Mouse (Mus musculus): ENCODE measurements around the gene Ppp1r9a. TPM values are rescaled to one million over a fixed set of nuclear protein-coding genes. Genes with fewer than 3 reads are reported as not detected.
"Not testable (repeated sequence)": the region's sequence is repeated elsewhere in the genome, so short reads cannot be mapped to it uniquely, and the experiment has no call there.

Gene Ppp1r9a
- polyA plus RNA-seq, 1 experiment from 2014 or later, result 17.8 TPM

DNA sequence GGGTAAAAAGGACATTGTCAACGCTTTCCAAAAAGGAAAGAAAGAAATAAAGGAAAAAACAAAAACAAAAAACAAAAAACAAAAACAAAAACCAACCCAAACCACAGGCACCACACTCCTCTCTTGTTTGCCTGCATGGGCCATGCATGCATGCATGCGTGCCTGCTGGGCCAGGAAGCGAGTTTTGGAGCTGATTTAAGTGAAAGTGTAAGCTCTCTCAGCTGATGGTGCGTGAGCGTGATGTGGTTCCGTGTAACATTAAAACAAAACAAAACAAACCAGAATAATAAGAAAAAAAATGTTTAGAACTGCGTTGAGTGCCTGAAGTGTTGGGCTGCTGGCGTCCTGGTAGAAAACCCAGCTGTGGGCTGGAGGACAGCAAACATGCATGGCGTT lies 1.3 kb downstream of the Ppp1r9a start:
- no peaks in the 10 kb centered on the region for H3K36me3 ChIP-seq (ENCODE audit: control insufficient read depth, insufficient read depth, low read length)
- H3K4me1 ChIP-seq (ENCODE audit: control insufficient read depth, insufficient read depth, low read length), result peaks cover 11% of the 10 kb centered on the region; the same call in 1 of the 2 replicates
- ATAC-seq (ENCODE audit: low FRiP score) (peak; percentile 31; the same call in 1 of the 2 replicates), DNase-seq (ENCODE audit: low spot score, missing footprints) (no peak)
- WGBS, result 6% methylated on average over 9 of the region's 9 CpGs
- H3K4me2 ChIP-seq, result peak overlapping the region; percentile 72
- H3K9me3 ChIP-seq (ENCODE audit: control insufficient read depth, low read length), result no peaks in the 10 kb centered on the region
- peak overlapping the region; percentile 74 for H3K4me3 ChIP-seq (ENCODE audit: low read depth, low read length)
- H3K9ac ChIP-seq (ENCODE audit: low read length), result peak overlapping the region; percentile 97
- no peaks in the 10 kb centered on the region for H3K27me3 ChIP-seq (ENCODE audit: control insufficient read depth, insufficient read depth, low read length)
- H3K27ac ChIP-seq (ENCODE audit: low read depth, low read length), result peak overlapping the region; percentile 97

- no peak for DNase-seq (ENCODE audit: low spot score, missing footprints)
- Histone ChIP-seq H3K9me3 (ENCODE audit: control insufficient read depth, low read length) (no peaks in the 10 kb centered on the region), H3K4me3 (ENCODE audit: low read depth, low read length) (no peak overlapping the region), H3K9ac (ENCODE audit: low read length) (no peak overlapping the region), H3K27me3 (ENCODE audit: control insufficient read depth, insufficient read depth, low read length) (no peaks in the 10 kb centered on the region), H3K36me3 (ENCODE audit: control insufficient read depth, insufficient read depth, low read length) (no peaks in the 10 kb centered on the region), H3K27ac (ENCODE audit: low read depth, low read length) (no peak overlapping the region), H3K4me2 (no peak overlapping the region), H3K4me1 (ENCODE audit: control insufficient read depth, insufficient read depth, low read length) (peaks cover 31% of the 10 kb centered on the region)
- WGBS, result 34% methylated on average over 10 of the region's 10 CpGs
- ATAC-seq (ENCODE audit: low FRiP score), result no peak
These were observed 7.4 kb downstream of the Ppp1r9a start for GRCm38 (mm10) chr6:4910042-4910634.

DNA sequence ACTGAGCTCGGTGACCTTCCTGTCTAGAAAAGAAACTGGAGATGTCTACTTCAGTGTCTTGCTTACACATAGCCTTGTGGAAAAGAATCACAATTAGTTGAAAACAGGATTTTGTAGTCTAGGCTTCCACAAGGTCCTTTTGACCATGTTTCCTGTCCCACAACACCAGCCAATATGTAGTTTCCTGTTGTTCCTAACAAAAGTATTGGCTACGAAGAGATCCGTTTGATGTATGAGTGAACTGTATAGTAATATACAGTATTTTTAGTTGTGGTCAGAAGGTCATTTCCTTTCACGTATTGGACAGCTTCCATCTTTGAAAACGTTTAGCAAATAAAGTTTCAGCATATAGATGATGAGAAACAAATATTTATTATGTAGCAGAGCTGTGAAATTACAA lies 15.8 kb downstream of the Ppp1r9a start:
- no peaks in the 10 kb centered on the region for H3K27me3 ChIP-seq (ENCODE audit: control insufficient read depth, insufficient read depth, low read length)
- WGBS, result 90% methylated on average over 5 of the region's 5 CpGs
- DNase-seq (ENCODE audit: low spot score, missing footprints) (no peak), ATAC-seq (ENCODE audit: low FRiP score) (no peak)
- no peak overlapping the region for H3K27ac ChIP-seq (ENCODE audit: low read depth, low read length)
- peaks cover 6% of the 10 kb centered on the region; the same call in 1 of the 2 replicates for H3K4me1 ChIP-seq (ENCODE audit: control insufficient read depth, insufficient read depth, low read length)
- H3K36me3 ChIP-seq (ENCODE audit: control insufficient read depth, insufficient read depth, low read length), result 0 out of 2 replicates have a peak, but pooled peaks cover 3% of the 10 kb centered on the region
- H3K9me3 ChIP-seq (ENCODE audit: control insufficient read depth, low read length), result no peaks in the 10 kb centered on the region
- H3K4me3 ChIP-seq (ENCODE audit: low read depth, low read length), result no peak overlapping the region
- H3K4me2 ChIP-seq, result no peak overlapping the region
- no peak overlapping the region for H3K9ac ChIP-seq (ENCODE audit: low read length)

- not testable (repeated sequence) for DNase-seq (ENCODE audit: low spot score, missing footprints); H3K4me2 ChIP-seq; H3K27ac ChIP-seq (ENCODE audit: low read depth, low read length); H3K4me3 ChIP-seq (ENCODE audit: low read depth, low read length); H3K9me3 ChIP-seq (ENCODE audit: control insufficient read depth, low read length); H3K4me1 ChIP-seq (ENCODE audit: control insufficient read depth, insufficient read depth, low read length); H3K27me3 ChIP-seq (ENCODE audit: control insufficient read depth, insufficient read depth, low read length); H3K36me3 ChIP-seq (ENCODE audit: control insufficient read depth, insufficient read depth, low read length); H3K9ac ChIP-seq (ENCODE audit: low read length)
- peak; percentile 75 for ATAC-seq (ENCODE audit: low FRiP score)
These were observed 21.1 kb downstream of the Ppp1r9a start for GRCm38 (mm10) chr6:4923791-4924190.

- H3K4me1 ChIP-seq (ENCODE audit: control insufficient read depth, insufficient read depth, low read length), result no peaks in the 10 kb centered on the region
- H3K36me3 ChIP-seq (ENCODE audit: control insufficient read depth, insufficient read depth, low read length), result no peaks in the 10 kb centered on the region
- H3K4me3 ChIP-seq (ENCODE audit: low read depth, low read length), result no peak overlapping the region
- H3K27ac ChIP-seq (ENCODE audit: low read depth, low read length), result no peak overlapping the region
- no peak overlapping the region for H3K4me2 ChIP-seq
- DNase-seq (ENCODE audit: low spot score, missing footprints) (no peak), ATAC-seq (ENCODE audit: low FRiP score) (no peak)
- no peaks in the 10 kb centered on the region for H3K9me3 ChIP-seq (ENCODE audit: control insufficient read depth, low read length)
- H3K27me3 ChIP-seq (ENCODE audit: control insufficient read depth, insufficient read depth, low read length), result no peaks in the 10 kb centered on the region
- no peak overlapping the region for H3K9ac ChIP-seq (ENCODE audit: low read length)
- 86% methylated on average over 14 of the region's 14 CpGs for WGBS
These were observed 23.4 kb downstream of the Ppp1r9a start for GRCm38 (mm10) chr6:4925966-4926687.

DNA sequence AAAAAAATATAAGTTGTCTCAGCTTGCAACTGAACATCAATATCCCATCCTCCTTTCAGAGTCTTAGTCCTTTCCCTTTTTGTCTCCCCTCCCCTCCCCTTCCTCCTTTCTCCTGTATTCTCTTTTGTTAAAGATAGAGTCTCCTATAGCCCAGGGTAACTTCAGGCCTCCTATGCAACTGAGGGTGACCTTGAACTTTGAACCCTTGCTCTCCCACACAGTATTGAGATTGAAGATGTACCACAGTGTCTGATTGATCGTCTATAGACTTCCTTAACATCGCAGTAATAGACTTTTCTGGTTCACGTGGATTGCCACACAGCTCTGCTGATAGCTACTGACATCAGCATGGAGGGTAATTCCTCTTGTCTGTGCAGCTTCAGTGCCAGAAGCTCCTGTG lies 27.6 kb downstream of the Ppp1r9a start:
- WGBS, result 82% methylated on average over 3 of the region's 3 CpGs

DNA sequence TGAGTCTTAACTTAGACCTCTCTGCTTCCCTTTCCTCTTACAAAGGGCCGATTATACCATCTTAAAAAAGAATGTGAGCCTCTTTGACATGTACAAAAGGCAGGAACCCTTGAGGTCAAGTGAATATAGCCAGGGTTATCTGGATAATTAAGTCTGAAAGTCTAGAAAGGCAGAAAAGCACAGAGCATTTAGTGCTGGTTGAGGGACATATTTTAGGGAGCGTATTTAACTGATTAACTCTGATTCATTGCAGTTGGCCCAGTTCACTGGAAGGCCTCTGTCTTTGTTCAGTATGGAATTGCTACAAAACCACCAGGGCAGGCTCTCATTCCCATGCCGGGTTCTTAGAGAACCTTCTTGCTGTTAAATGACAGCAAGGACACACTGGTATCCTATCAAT lies 36.2 kb downstream of the Ppp1r9a start:
- H3K27ac ChIP-seq (ENCODE audit: low read depth, low read length), result no peak overlapping the region
- no peak overlapping the region for H3K4me2 ChIP-seq
- no peak for ATAC-seq (ENCODE audit: low FRiP score)
- no peak for DNase-seq (ENCODE audit: low spot score, missing footprints)
- 11% methylated on average over 3 of the region's 3 CpGs for WGBS
- H3K9me3 ChIP-seq (ENCODE audit: control insufficient read depth, low read length), result no peaks in the 10 kb centered on the region
- no peaks in the 10 kb centered on the region for H3K36me3 ChIP-seq (ENCODE audit: control insufficient read depth, insufficient read depth, low read length)
- H3K4me3 ChIP-seq (ENCODE audit: low read depth, low read length), result no peak overlapping the region
- H3K27me3 ChIP-seq (ENCODE audit: control insufficient read depth, insufficient read depth, low read length), result no peaks in the 10 kb centered on the region
- peaks cover 15% of the 10 kb centered on the region; the same call in 1 of the 2 replicates for H3K4me1 ChIP-seq (ENCODE audit: control insufficient read depth, insufficient read depth, low read length)
- no peak overlapping the region for H3K9ac ChIP-seq (ENCODE audit: low read length)

More for the DNA sequence above, 27.6 kb downstream of the Ppp1r9a start:
- no peaks in the 10 kb centered on the region for H3K27me3 ChIP-seq (ENCODE audit: control insufficient read depth, insufficient read depth, low read length)
- no peak overlapping the region for H3K9ac ChIP-seq (ENCODE audit: low read length)
- H3K9me3 ChIP-seq (ENCODE audit: control insufficient read depth, low read length), result no peaks in the 10 kb centered on the region
- H3K4me1 ChIP-seq (ENCODE audit: control insufficient read depth, insufficient read depth, low read length), result no peaks in the 10 kb centered on the region
- DNase-seq (ENCODE audit: low spot score, missing footprints) (no peak), ATAC-seq (ENCODE audit: low FRiP score) (no peak)
- no peak overlapping the region for H3K27ac ChIP-seq (ENCODE audit: low read depth, low read length)
- no peak overlapping the region for H3K4me3 ChIP-seq (ENCODE audit: low read depth, low read length)
- H3K36me3 ChIP-seq (ENCODE audit: control insufficient read depth, insufficient read depth, low read length), result no peaks in the 10 kb centered on the region
- H3K4me2 ChIP-seq, result no peak overlapping the region

DNA sequence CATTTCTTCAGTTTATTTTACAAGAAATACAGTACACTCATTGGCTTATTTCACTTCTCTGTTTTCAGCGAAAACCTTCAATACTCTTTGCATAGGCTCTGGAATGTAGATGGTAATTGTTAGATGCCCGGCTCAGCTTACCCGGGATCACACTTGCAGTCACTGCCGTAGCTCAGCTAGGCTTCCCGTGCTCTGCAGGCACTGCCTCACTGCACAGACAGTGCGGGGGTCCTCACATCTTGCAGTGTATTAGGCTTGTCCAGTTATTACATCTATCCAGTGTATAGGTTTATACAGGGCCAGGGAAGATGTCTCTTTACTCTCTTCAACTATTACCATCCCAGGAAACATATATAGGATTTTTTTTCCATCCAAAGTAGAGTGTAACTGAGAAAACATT lies 37.4 kb downstream of the Ppp1r9a start:
- ATAC-seq (ENCODE audit: low FRiP score), result no peak
- Histone ChIP-seq H3K4me1 (ENCODE audit: control insufficient read depth, insufficient read depth, low read length) (peaks cover 15% of the 10 kb centered on the region; the same call in 1 of the 2 replicates), H3K9ac (ENCODE audit: low read length) (no peak overlapping the region), H3K36me3 (ENCODE audit: control insufficient read depth, insufficient read depth, low read length) (no peaks in the 10 kb centered on the region), H3K4me2 (no peak overlapping the region), H3K4me3 (ENCODE audit: low read depth, low read length) (no peak overlapping the region), H3K27ac (ENCODE audit: low read depth, low read length) (no peak overlapping the region), H3K27me3 (ENCODE audit: control insufficient read depth, insufficient read depth, low read length) (no peaks in the 10 kb centered on the region), H3K9me3 (ENCODE audit: control insufficient read depth, low read length) (no peaks in the 10 kb centered on the region)
- no peak for DNase-seq (ENCODE audit: low spot score, missing footprints)
- 66% methylated on average over 6 of the region's 6 CpGs for WGBS

DNA sequence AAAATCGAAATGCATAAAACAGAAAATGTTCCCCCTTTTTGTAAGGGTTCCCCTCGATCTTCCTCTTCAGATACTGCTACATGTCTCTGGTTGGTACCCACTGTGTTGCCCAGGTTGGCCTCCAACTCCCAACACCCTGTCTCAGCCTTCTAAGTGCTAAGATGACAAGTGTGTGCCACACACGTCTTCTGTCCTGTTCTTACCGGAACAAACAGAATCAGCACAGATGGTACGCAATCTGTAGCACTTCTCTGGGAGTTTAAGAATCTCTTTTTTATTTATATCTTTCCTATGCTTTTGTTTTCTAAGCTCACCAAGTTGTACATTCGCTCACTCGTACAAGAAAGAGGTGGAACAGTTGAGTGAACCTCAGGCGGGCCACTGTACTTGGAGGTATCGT lies 37.9 kb downstream of the Ppp1r9a start:
- no peak overlapping the region for H3K9ac ChIP-seq (ENCODE audit: low read length)
- 93% methylated on average over 9 of the region's 9 CpGs for WGBS
- no peaks in the 10 kb centered on the region for H3K36me3 ChIP-seq (ENCODE audit: control insufficient read depth, insufficient read depth, low read length)
- no peak overlapping the region for H3K27ac ChIP-seq (ENCODE audit: low read depth, low read length)
- H3K4me3 ChIP-seq (ENCODE audit: low read depth, low read length), result no peak overlapping the region
- H3K4me1 ChIP-seq (ENCODE audit: control insufficient read depth, insufficient read depth, low read length), result peaks cover 15% of the 10 kb centered on the region; the same call in 1 of the 2 replicates
- no peak overlapping the region for H3K4me2 ChIP-seq
- no peak for ATAC-seq (ENCODE audit: low FRiP score)
- no peaks in the 10 kb centered on the region for H3K9me3 ChIP-seq (ENCODE audit: control insufficient read depth, low read length)
- no peak for DNase-seq (ENCODE audit: low spot score, missing footprints)
- no peaks in the 10 kb centered on the region for H3K27me3 ChIP-seq (ENCODE audit: control insufficient read depth, insufficient read depth, low read length)

Measured in midbrain, embryonic 11.5 days (tissue).